Mouse (Mus musculus) hindbrain, embryonic 12.5 days (tissue): ENCODE results near the gene Taar1. TPM values are rescaled to one million over a fixed set of nuclear protein-coding genes. Genes with fewer than 3 reads are reported as not detected.

Source experiments
- ATAC-seq: fragments of 200-750 bp; cut with Nextera tagmentation; 2 replicates; pipeline ENCODE4 v1.8.0; 2017; ENCODE audit warnings: moderate TSS enrichment; ENCODE audit not compliant: low FRiP score
- H3K27ac ChIP-seq: fragments of 300-500 bp; sonication (generic); 2 replicates; pipeline ENCODE4 v1.5.1; 2016; ENCODE audit warnings: mild to moderate bottlenecking
- H3K27me3 ChIP-seq: fragments of 300-500 bp; sonication (generic); 2 replicates; pipeline ENCODE4 v1.6.1; 2016; ENCODE audit warnings: mild to moderate bottlenecking
- H3K36me3 ChIP-seq: fragments of 300-500 bp; sonication (generic); 2 replicates; pipeline ENCODE4 v1.6.1; 2016; ENCODE audit warnings: mild to moderate bottlenecking
- H3K4me1 ChIP-seq: fragments of 300-500 bp; sonication (generic); 2 replicates; pipeline ENCODE4 v1.6.1; 2016
- H3K4me2 ChIP-seq: fragments of 300-500 bp; sonication (generic); replicated peaks from 2 replicates; pipeline ENCODE4 v1.6.1; 2016; ENCODE audit warnings: mild to moderate bottlenecking
- H3K4me3 ChIP-seq: fragments of 300-500 bp; sonication (generic); 2 replicates; pipeline ENCODE4 v1.5.1; 2016; ENCODE audit warnings: mild to moderate bottlenecking
- H3K9ac ChIP-seq: fragments of 300-500 bp; sonication (generic); 2 replicates; pipeline ENCODE4 v1.6.1; 2016; ENCODE audit warnings: mild to moderate bottlenecking, moderate library complexity
- H3K9me3 ChIP-seq: fragments of 300-500 bp; sonication (generic); replicated peaks from 2 replicates; pipeline ENCODE4 v1.6.1; 2016; ENCODE audit warnings: mild to moderate bottlenecking
- WGBS: fragments of 180-500 bp; shearing (Covaris S2); methylation state at CpG from one replicate; pipeline ENCODE4 v1.1.7; 2016; 5-methylcytosine and 5-hydroxymethylcytosine counted together
- polyA plus RNA-seq: library from polyadenylated mRNA; unstranded; fragments of >200 nt; fragmentation: Nextera tagmentation; extraction: Ambion mirVana; gene quantifications from 2 replicates; pipeline ENCODE4 v1.2.1, GENCODE M21; 2016

The Taar1 gene
- polyA plus RNA-seq, 1 experiment from 2014 or later = not detected

- H3K4me2 ChIP-seq = no peak overlapping the region
- H3K27ac ChIP-seq = no peak overlapping the region
- 74% methylated on average over 5 of the region's 5 CpGs for WGBS
- ATAC-seq = no peak
- H3K27me3 ChIP-seq = no peaks in the 10 kb centered on the region
- no peaks in the 10 kb centered on the region for H3K9me3 ChIP-seq
- no peaks in the 10 kb centered on the region for H3K36me3 ChIP-seq
- H3K4me3 ChIP-seq = no peak overlapping the region
- H3K4me1 ChIP-seq = no peaks in the 10 kb centered on the region
- no peak overlapping the region for H3K9ac ChIP-seq
Measured at GRCm38 (mm10) chr10:23942465-23942864, 22.3 kb downstream of the Taar1 start.

- WGBS = 80% methylated on average over 7 of the region's 7 CpGs
- no peaks in the 10 kb centered on the region for H3K27me3 ChIP-seq
- no peak for ATAC-seq
Measured at GRCm38 (mm10) chr10:23948026-23948425, 27.9 kb downstream of the Taar1 start.

GRCm38 (mm10) chr10:23949508-23950005 is 29.4 kb downstream of the Taar1 start, which contains the start of gene Taar3:
TSS of gene Taar3 (plus strand) at chr10:23949558.
- H3K9me3 ChIP-seq = no peaks in the 10 kb centered on the region
- no peaks in the 10 kb centered on the region for H3K4me1 ChIP-seq
- no peak within 1 kb of the TSS for H3K4me3 ChIP-seq
- 87% methylated on average over 16 of the region's 16 CpGs for WGBS
- no peak within 1 kb of the TSS for H3K27ac ChIP-seq
- no peak within 1 kb of the TSS for H3K4me2 ChIP-seq
- no peak for ATAC-seq
- no peaks in the 10 kb centered on the region for H3K27me3 ChIP-seq
- H3K9ac ChIP-seq = no peak within 1 kb of the TSS
- no peaks in the 10 kb centered on the region for H3K36me3 ChIP-seq

More at GRCm38 (mm10) chr10:23948026-23948425, 27.9 kb downstream of the Taar1 start:
- Histone ChIP-seq H3K4me3 (no peak overlapping the region), H3K9ac (no peak overlapping the region), H3K27ac (no peak overlapping the region), H3K4me1 (no peaks in the 10 kb centered on the region), H3K36me3 (no peaks in the 10 kb centered on the region), H3K9me3 (no peaks in the 10 kb centered on the region), H3K4me2 (no peak overlapping the region)

- Histone ChIP-seq H3K4me3 (no peak overlapping the region), H3K27me3 (no peaks in the 10 kb centered on the region), H3K4me1 (no peaks in the 10 kb centered on the region), H3K9ac (no peak overlapping the region), H3K27ac (no peak overlapping the region), H3K36me3 (no peaks in the 10 kb centered on the region), H3K4me2 (no peak overlapping the region), H3K9me3 (no peaks in the 10 kb centered on the region)
- 86% methylated on average over 6 of the region's 6 CpGs for WGBS
- ATAC-seq = no peak
Measured at GRCm38 (mm10) chr10:23951714-23952113, 31.6 kb downstream of the Taar1 start.

GRCm38 (mm10) chr10:23959071-23959470 is 38.9 kb downstream of the Taar1 start:
- H3K9ac ChIP-seq = no peak overlapping the region
- H3K27me3 ChIP-seq = no peaks in the 10 kb centered on the region
- no peaks in the 10 kb centered on the region for H3K36me3 ChIP-seq
- no peak overlapping the region for H3K4me2 ChIP-seq
- no peak overlapping the region for H3K27ac ChIP-seq
- H3K4me3 ChIP-seq = no peak overlapping the region
- no peak for ATAC-seq
- WGBS = 74% methylated on average over 3 of the region's 3 CpGs
- H3K4me1 ChIP-seq = no peaks in the 10 kb centered on the region
- H3K9me3 ChIP-seq = no peaks in the 10 kb centered on the region

- H3K4me1 ChIP-seq = no peaks in the 10 kb centered on the region
- H3K4me3 ChIP-seq = no peak within 1 kb of the TSS
- H3K9me3 ChIP-seq = no peaks in the 10 kb centered on the region
- no peaks in the 10 kb centered on the region for H3K27me3 ChIP-seq
- ATAC-seq = no peak
- H3K36me3 ChIP-seq = no peaks in the 10 kb centered on the region
- WGBS = 96% methylated on average over 13 of the region's 13 CpGs
- no peak within 1 kb of the TSS for H3K27ac ChIP-seq
- no peak within 1 kb of the TSS for H3K9ac ChIP-seq
- H3K4me2 ChIP-seq = no peak within 1 kb of the TSS
Measured at GRCm38 (mm10) chr10:23960444-23960915, 40.3 kb downstream of the Taar1 start, which contains the start of gene Taar4. TSS of gene Taar4 (plus strand) at chr10:23960494.

GRCm38 (mm10) chr10:23963444-23963843 is 43.3 kb downstream of the Taar1 start:
- ATAC-seq = no peak
- no peak overlapping the region for H3K9ac ChIP-seq
- no peaks in the 10 kb centered on the region for H3K4me1 ChIP-seq
- no peaks in the 10 kb centered on the region for H3K36me3 ChIP-seq
- H3K4me2 ChIP-seq = no peak overlapping the region
- no peak overlapping the region for H3K4me3 ChIP-seq
- no peak overlapping the region for H3K27ac ChIP-seq
- WGBS = 77% methylated on average over 3 of the region's 3 CpGs
- no peaks in the 10 kb centered on the region for H3K27me3 ChIP-seq
- H3K9me3 ChIP-seq = no peaks in the 10 kb centered on the region

- Histone ChIP-seq H3K36me3 (no peaks in the 10 kb centered on the region), H3K27ac (no peak overlapping the region), H3K4me2 (no peak overlapping the region), H3K9ac (no peak overlapping the region), H3K4me1 (no peaks in the 10 kb centered on the region), H3K27me3 (no peaks in the 10 kb centered on the region), H3K4me3 (no peak overlapping the region), H3K9me3 (no peaks in the 10 kb centered on the region)
- no peak for ATAC-seq
- WGBS = 89% methylated on average over 6 of the region's 6 CpGs
Measured at GRCm38 (mm10) chr10:23964921-23965610, 44.9 kb downstream of the Taar1 start.

- Histone ChIP-seq H3K9me3 (no peaks in the 10 kb centered on the region), H3K4me2 (no peak within 1 kb of the TSS), H3K27ac (no peak within 1 kb of the TSS), H3K9ac (no peak within 1 kb of the TSS), H3K36me3 (no peaks in the 10 kb centered on the region), H3K27me3 (no peaks in the 10 kb centered on the region), H3K4me3 (no peak within 1 kb of the TSS), H3K4me1 (no peaks in the 10 kb centered on the region)
- 88% methylated on average over 11 of the region's 11 CpGs for WGBS
- ATAC-seq = no peak
Measured at GRCm38 (mm10) chr10:23970656-23971165, 50.6 kb downstream of the Taar1 start, which contains the start of gene Taar5. TSS of gene Taar5 (plus strand) at chr10:23970706.

Other genes with a start within 250 kb of the Taar1 start
- gene Rps12, start 133.1 kb upstream of the Taar1 start, polyA plus RNA-seq = 113 and 116 TPM in 2 replicates
- gene Slc18b1, start 123.4 kb upstream of the Taar1 start, polyA plus RNA-seq = 22.5 and 23.5 TPM in 2 replicates
- gene Vnn3, start 68.9 kb upstream of the Taar1 start, polyA plus RNA-seq = not detected in 2 replicates
- gene Vnn1, start 25.7 kb upstream of the Taar1 start, polyA plus RNA-seq = 1.3 and 1.6 TPM in 2 replicates
- not detected in 2 replicates for gene Taar2, start 18.2 kb downstream of the Taar1 start, polyA plus RNA-seq
- not detected in 2 replicates for gene Taar3, start 29.2 kb downstream of the Taar1 start, polyA plus RNA-seq
- gene Taar4, start 40.1 kb downstream of the Taar1 start, polyA plus RNA-seq = not detected in 2 replicates
- 1.3 TPM in 1 of 2 replicates, not detected in the other for gene Taar5, start 50.4 kb downstream of the Taar1 start, polyA plus RNA-seq
- gene Taar6, start 65.3 kb downstream of the Taar1 start, polyA plus RNA-seq = 0.41 TPM in 1 of 2 replicates, not detected in the other
- gene Taar7a, start 73.1 kb downstream of the Taar1 start, polyA plus RNA-seq = not detected in 2 replicates
- not detected in 2 replicates for gene Taar7b, start 79.6 kb downstream of the Taar1 start, polyA plus RNA-seq
- gene Taar7d, start 106.9 kb downstream of the Taar1 start, polyA plus RNA-seq = not detected in 2 replicates
- gene Taar7e, start 117.3 kb downstream of the Taar1 start, polyA plus RNA-seq = not detected in 2 replicates
- gene Taar7f, start 129.2 kb downstream of the Taar1 start, polyA plus RNA-seq = not detected in 2 replicates
- not detected in 2 replicates for gene Taar8a, start 156.1 kb downstream of the Taar1 start, polyA plus RNA-seq
- gene Taar8b, start 171.9 kb downstream of the Taar1 start, polyA plus RNA-seq = not detected in 2 replicates
- not detected in 2 replicates for gene Taar8c, start 181.6 kb downstream of the Taar1 start, polyA plus RNA-seq
- gene Taar9, start 189.2 kb downstream of the Taar1 start, polyA plus RNA-seq = not detected in 2 replicates
- 149 and 158 TPM in 2 replicates for gene Stx7, start 228.9 kb downstream of the Taar1 start, polyA plus RNA-seq